Mouse (Mus musculus) heart, adult 2 months (tissue): ENCODE data around the gene Nmi.

Source experiments
- CTCF ChIP-seq: fragments of 200-600 bp; IDR thresholded peaks from 2 replicates; pipeline ENCODE4 v1.8.1; 2022; ENCODE audit warnings: antibody characterized with exemption, mild to moderate bottlenecking, moderate library complexity
- EP300 ChIP-seq: fragments of 200-500 bp; IDR thresholded peaks from 2 replicates; pipeline ENCODE4 v1.6.1; 2011; ENCODE audit warnings: low read depth, low read length, control low read depth; ENCODE audit not compliant: insufficient read depth
- POLR2A ChIP-seq: fragments of 200-500 bp; IDR thresholded peaks from 2 replicates; pipeline ENCODE4 v1.6.1; 2011; ENCODE audit warnings: mild to moderate bottlenecking, low read depth, low read length, control low read depth; ENCODE audit not compliant: insufficient read depth

GRCm38 (mm10) chr2:51986157-51986556 is 12.9 kb upstream of the Nmi start:
- no peak for TF ChIP-seq EP300
- TF ChIP-seq CTCF: no peak
- TF ChIP-seq POLR2A: no peak
